Mouse (Mus musculus) midbrain, postnatal 0 days (tissue): ENCODE measurements at regions not wholly inside any gene's neighbourhood (a gene's known extent, or its start where the extent isn't known, plus 50 kb on each side); places are given as distances from the start of the nearest gene placed in this dataset.
"Not testable (repeated sequence)": the region's sequence is repeated elsewhere in the genome, so short reads cannot be mapped to it uniquely, and the experiment has no call there.

Source experiments
- ATAC-seq: fragments of 200-750 bp; cut with Nextera tagmentation; 2 replicates; pipeline ENCODE4 v1.8.0; 2017; ENCODE audit warnings: moderate number of reproducible peaks, mild to moderate bottlenecking, moderate TSS enrichment, moderate library complexity; ENCODE audit not compliant: low FRiP score
- DNase-seq: peaks from one replicate; pipeline ENCODE4 v3.0.0-alpha.2; 2015; ENCODE audit warnings: low spot score
- H3K27ac ChIP-seq: fragments of 300-500 bp; sonication (generic); 2 replicates; pipeline ENCODE4 v1.5.1; 2014; ENCODE audit warnings: low read depth, mild to moderate bottlenecking, low read length, mixed read lengths
- H3K27me3 ChIP-seq: fragments of 300-500 bp; sonication (generic); 2 replicates; pipeline ENCODE4 v1.6.1; 2014; ENCODE audit warnings: low read length, control low read depth, mixed read lengths; ENCODE audit not compliant: insufficient read depth
- H3K36me3 ChIP-seq: fragments of 300-500 bp; sonication (generic); 2 replicates; pipeline ENCODE4 v1.6.1; 2014; ENCODE audit warnings: low read length, control low read depth, mixed read lengths; ENCODE audit not compliant: insufficient read depth
- H3K4me1 ChIP-seq: fragments of 300-500 bp; sonication (generic); 2 replicates; pipeline ENCODE4 v1.6.1; 2014; ENCODE audit warnings: mild to moderate bottlenecking, control low read depth, antibody characterized with exemption, low read length, mixed read lengths; ENCODE audit not compliant: insufficient read depth
- H3K4me2 ChIP-seq: fragments of 300-500 bp; sonication (generic); 2 replicates; pipeline ENCODE4 v1.6.1; 2014; ENCODE audit warnings: low read depth, mild to moderate bottlenecking, low read length, mixed read lengths; ENCODE audit not compliant: poor library complexity, severe bottlenecking
- H3K4me3 ChIP-seq: fragments of 300-500 bp; sonication (generic); 2 replicates; pipeline ENCODE4 v1.5.1; 2014; ENCODE audit warnings: low read depth, mild to moderate bottlenecking, low read length, moderate library complexity
- H3K9ac ChIP-seq: fragments of 300-500 bp; sonication (generic); replicated peaks from 2 replicates; pipeline ENCODE4 v1.6.1; 2014; ENCODE audit warnings: mild to moderate bottlenecking, low read length, moderate library complexity, mixed read lengths; ENCODE audit not compliant: poor library complexity, severe bottlenecking
- H3K9me3 ChIP-seq: fragments of 300-500 bp; sonication (generic); 2 replicates; pipeline ENCODE4 v1.6.1; 2016; ENCODE audit warnings: low read length, control low read depth
- CTCF ChIP-seq: IDR thresholded peaks from 2 replicates; pipeline ENCODE4 v1.5.1; 2016; ENCODE audit warnings: antibody characterized with exemption, mild to moderate bottlenecking
- WGBS: fragments of 180-500 bp; shearing (Covaris S2); extraction: QIAGEN DNeasy Blood & Tissue Kit; methylation state at CpG from one replicate; pipeline ENCODE4 v1.1.7; 2014; 5-methylcytosine and 5-hydroxymethylcytosine counted together

GRCm38 (mm10) chr4:23921520-23921919, 574.7 kb upstream of the Mms22l start:
- WGBS, result 84% methylated on average over 3 of the region's 3 CpGs

GRCm38 (mm10) chr4:23954140-23954539, 542.1 kb upstream of the Mms22l start:
- no peak overlapping the region for H3K9ac ChIP-seq
- no peaks in the 10 kb centered on the region for H3K4me1 ChIP-seq
- H3K27ac ChIP-seq, result no peak overlapping the region
- no peak overlapping the region for H3K4me2 ChIP-seq
- no peak overlapping the region for H3K4me3 ChIP-seq
- no peak for DNase-seq
- H3K9me3 ChIP-seq, result no peaks in the 10 kb centered on the region
- no peak for TF ChIP-seq CTCF
- no peak for ATAC-seq
- 89% methylated on average over 2 of the region's 2 CpGs for WGBS
- H3K27me3 ChIP-seq, result no peaks in the 10 kb centered on the region
- H3K36me3 ChIP-seq, result no peaks in the 10 kb centered on the region

More at GRCm38 (mm10) chr4:23921520-23921919, 574.7 kb upstream of the Mms22l start:
- DNase-seq (no peak), ATAC-seq (no peak)
- no peak overlapping the region for H3K4me2 ChIP-seq
- no peaks in the 10 kb centered on the region for H3K27me3 ChIP-seq
- no peaks in the 10 kb centered on the region for H3K4me1 ChIP-seq
- H3K36me3 ChIP-seq, result no peaks in the 10 kb centered on the region
- no peaks in the 10 kb centered on the region for H3K9me3 ChIP-seq
- no peak overlapping the region for H3K4me3 ChIP-seq
- no peak overlapping the region for H3K9ac ChIP-seq
- no peak for TF ChIP-seq CTCF
- no peak overlapping the region for H3K27ac ChIP-seq

- not testable (repeated sequence) for H3K9ac ChIP-seq, DNase-seq, H3K9me3 ChIP-seq, H3K36me3 ChIP-seq, H3K27me3 ChIP-seq, H3K4me1 ChIP-seq, H3K4me3 ChIP-seq, H3K4me2 ChIP-seq, ATAC-seq
- 80% methylated on average over 2 of the region's 2 CpGs for WGBS
- peak overlapping the region; percentile 83; the same call in 1 of the 2 replicates for H3K27ac ChIP-seq
Measured at GRCm38 (mm10) chr4:23982193-23982592, 514.1 kb upstream of the Mms22l start.

- Histone ChIP-seq H3K4me1 (no peaks in the 10 kb centered on the region; the same call in 1 of the 2 replicates), H3K4me3 (peak overlapping the region; percentile 13), H3K36me3 (no peaks in the 10 kb centered on the region), H3K9me3 (no peaks in the 10 kb centered on the region), H3K27me3 (no peaks in the 10 kb centered on the region), H3K4me2 (peak overlapping the region; percentile 45), H3K9ac (peak overlapping the region; percentile 48), H3K27ac (peak overlapping the region; percentile 83)
- 0 out of 2 replicates have a peak, but pooled peaks have one; percentile 5 for TF ChIP-seq CTCF
- ATAC-seq (peak; percentile 94), DNase-seq (peak; percentile 76)
- WGBS, result 8% methylated on average over 12 of the region's 13 CpGs
Measured at GRCm38 (mm10) chr4:23982790-23983451, 513.3 kb upstream of the Mms22l start.

GRCm38 (mm10) chr4:23983452-23983805, 512.8 kb upstream of the Mms22l start:
- no peaks in the 10 kb centered on the region for H3K9me3 ChIP-seq
- peak; percentile 67 for DNase-seq
- no peaks in the 10 kb centered on the region for H3K36me3 ChIP-seq
- peak overlapping the region; percentile 83 for H3K27ac ChIP-seq
- H3K9ac ChIP-seq, result peak overlapping the region; percentile 48
- TF ChIP-seq CTCF, result no peak
- 6% methylated on average over 7 of the region's 8 CpGs for WGBS
- H3K27me3 ChIP-seq, result no peaks in the 10 kb centered on the region
- peak; percentile 79 for ATAC-seq
- peak overlapping the region; percentile 45 for H3K4me2 ChIP-seq
- no peaks in the 10 kb centered on the region; the same call in 1 of the 2 replicates for H3K4me1 ChIP-seq
- H3K4me3 ChIP-seq, result peak overlapping the region; percentile 13

GRCm38 (mm10) chr4:23984005-23984404, 512.2 kb upstream of the Mms22l start:
- Histone ChIP-seq H3K4me2 (no peak overlapping the region), H3K9me3 (no peaks in the 10 kb centered on the region), H3K27me3 (no peaks in the 10 kb centered on the region), H3K4me3 (no peak overlapping the region), H3K36me3 (no peaks in the 10 kb centered on the region), H3K27ac (no peak overlapping the region), H3K9ac (no peak overlapping the region), H3K4me1 (no peaks in the 10 kb centered on the region; the same call in 1 of the 2 replicates)
- DNase-seq (peak; percentile 21), ATAC-seq (no peak)
- peak; percentile 48 for TF ChIP-seq CTCF
- WGBS, result 22% methylated on average over 3 of the region's 3 CpGs
